Mouse (Mus musculus) midbrain, embryonic 14.5 days (tissue): Measurements from ENCODE around the gene Kansl1. TPM values are rescaled to one million over a fixed set of nuclear protein-coding genes. Genes with fewer than 3 reads are reported as not detected.
"Not testable (repeated sequence)": the region's sequence is repeated elsewhere in the genome, so short reads cannot be mapped to it uniquely, and the experiment has no call there.

ENCODE experiments used
- ATAC-seq: fragments of 200-750 bp; cut with Nextera tagmentation; 2 replicates; pipeline ENCODE4 v1.8.0; 2017; ENCODE audit warnings: moderate number of reproducible peaks, moderate library complexity; ENCODE audit not compliant: low FRiP score, low TSS enrichment
- DNase-seq: peaks from one replicate; pipeline ENCODE4 v3.0.0-alpha.2; 2015
- H3K27ac ChIP-seq: fragments of 300-500 bp; sonication (generic); replicated peaks from 2 replicates; pipeline ENCODE4 v1.5.1; 2014; ENCODE audit warnings: mild to moderate bottlenecking, low read depth, low read length, moderate library complexity
- H3K27me3 ChIP-seq: fragments of 300-500 bp; sonication (generic); 2 replicates; pipeline ENCODE4 v1.6.1; 2014; ENCODE audit warnings: low read length, control low read depth, mixed read lengths; ENCODE audit not compliant: control insufficient read depth, insufficient read depth
- H3K36me3 ChIP-seq: fragments of 300-500 bp; sonication (generic); 2 replicates; pipeline ENCODE4 v1.6.1; 2014; ENCODE audit warnings: low read length, control low read depth; ENCODE audit not compliant: control insufficient read depth, insufficient read depth
- H3K4me1 ChIP-seq: fragments of 300-500 bp; sonication (generic); 2 replicates; pipeline ENCODE4 v1.6.1; 2014; ENCODE audit warnings: mild to moderate bottlenecking, antibody characterized with exemption, low read length, control low read depth; ENCODE audit not compliant: control insufficient read depth, insufficient read depth
- H3K4me2 ChIP-seq: fragments of 300-500 bp; sonication (generic); 2 replicates; pipeline ENCODE4 v1.6.1; 2014; ENCODE audit warnings: mild to moderate bottlenecking, low read length, moderate library complexity
- H3K4me3 ChIP-seq: fragments of 300-500 bp; sonication (generic); replicated peaks from 2 replicates; pipeline ENCODE4 v1.5.1; 2014; ENCODE audit warnings: low read depth, low read length
- H3K9ac ChIP-seq: fragments of 300-500 bp; sonication (generic); replicated peaks from 2 replicates; pipeline ENCODE4 v1.6.1; 2014; ENCODE audit warnings: mild to moderate bottlenecking, low read length, moderate library complexity
- H3K9me3 ChIP-seq: fragments of 300-500 bp; sonication (generic); 2 replicates; pipeline ENCODE4 v1.6.1; 2016; ENCODE audit warnings: low read length, control low read depth, mixed read lengths; ENCODE audit not compliant: control insufficient read depth
- WGBS: fragments of 180-500 bp; shearing (Covaris S2); extraction: QIAGEN DNeasy Blood & Tissue Kit; methylation state at CpG from one replicate; pipeline ENCODE4 v1.1.7; 2014; 5-methylcytosine and 5-hydroxymethylcytosine counted together
- polyA plus RNA-seq: library from polyadenylated mRNA; unstranded; fragments of >200 nt; fragmentation: Nextera tagmentation; extraction: Ambion mirVana; gene quantifications from 2 replicates; pipeline ENCODE4 v1.2.1, GENCODE M21; 2014

The Kansl1 gene
- polyA plus RNA-seq, 1 experiment from 2014 or later: 39.2 TPM

DNA sequence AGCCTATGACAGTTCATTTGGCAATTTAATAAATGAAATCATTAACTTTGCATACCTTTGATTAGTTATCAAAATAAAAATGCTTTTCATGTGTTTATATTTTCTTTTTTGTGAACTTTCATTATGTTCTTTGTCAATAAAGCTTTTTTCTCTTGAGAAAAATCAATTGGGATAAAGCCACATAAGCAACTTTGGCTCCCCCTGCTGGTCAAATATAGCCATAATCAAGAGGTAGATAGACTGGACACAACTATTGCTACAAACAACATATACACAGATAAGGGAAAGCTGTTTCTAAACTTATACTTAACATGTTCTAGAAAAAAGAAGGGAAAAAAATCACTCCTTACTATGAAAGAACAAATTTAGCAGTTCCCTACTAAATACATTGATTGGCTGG is 7.1 kb downstream of the Kansl1 start:
- Histone ChIP-seq H3K4me2 (no peak overlapping the region), H3K4me3 (no peak overlapping the region), H3K9me3 (no peaks in the 10 kb centered on the region), H3K4me1 (0 out of 2 replicates have a peak, but pooled peaks cover 3% of the 10 kb centered on the region), H3K27ac (no peak overlapping the region), H3K36me3 (peaks cover 16% of the 10 kb centered on the region; the same call in 1 of the 2 replicates), H3K27me3 (no peaks in the 10 kb centered on the region), H3K9ac (no peak overlapping the region)
- DNase-seq: peak; percentile 92
- ATAC-seq: no peak

DNA sequence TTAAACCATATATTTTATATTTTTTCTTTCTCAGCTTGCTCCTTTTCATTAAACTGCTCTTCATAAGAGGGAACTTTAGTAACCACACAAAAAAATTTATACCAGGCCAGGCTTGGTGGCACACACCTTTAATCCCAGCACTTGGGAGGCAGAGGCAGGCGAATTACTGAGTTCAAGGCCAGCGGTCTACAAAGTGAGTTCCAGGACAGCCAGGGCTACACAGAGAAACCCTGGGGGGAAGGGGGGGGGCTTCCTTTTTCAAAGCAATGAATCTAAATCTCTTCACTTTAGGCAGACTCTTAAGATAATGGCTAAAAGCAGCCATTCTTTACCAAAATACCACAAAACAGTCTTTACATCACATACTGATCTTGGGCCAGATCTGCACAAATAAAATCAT is 9.0 kb downstream of the Kansl1 start:
- Histone ChIP-seq H3K4me2 (no peak overlapping the region), H3K4me1 (no peaks in the 10 kb centered on the region), H3K27ac (no peak overlapping the region), H3K4me3 (no peak overlapping the region), H3K36me3 (peaks cover 16% of the 10 kb centered on the region; the same call in 1 of the 2 replicates), H3K9me3 (no peaks in the 10 kb centered on the region), H3K27me3 (no peaks in the 10 kb centered on the region), H3K9ac (no peak overlapping the region)
- no peak for DNase-seq
- ATAC-seq: no peak
- WGBS: 94% methylated on average over 2 of the region's 2 CpGs

DNA sequence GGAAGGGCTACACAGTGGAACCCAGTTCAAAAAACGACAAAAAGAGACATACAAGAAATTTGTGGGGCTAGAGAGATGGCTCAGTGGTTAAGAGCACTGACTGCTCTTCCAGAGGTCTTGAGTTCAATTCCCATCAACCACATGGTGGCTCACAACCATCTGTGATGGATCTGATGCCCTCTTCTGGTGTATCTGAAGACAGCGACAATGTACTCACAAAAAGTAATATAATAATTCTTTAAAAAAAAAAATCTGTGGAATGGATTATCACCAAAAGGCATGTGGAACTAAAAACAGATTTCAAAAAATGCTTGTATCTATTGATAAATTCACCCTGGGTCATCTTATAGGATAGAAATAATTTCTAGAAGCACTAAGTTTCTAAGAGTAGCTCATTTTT is 10.2 kb downstream of the Kansl1 start:
- Histone ChIP-seq H3K4me2 (no peak overlapping the region), H3K4me1 (no peaks in the 10 kb centered on the region), H3K27ac (no peak overlapping the region), H3K4me3 (no peak overlapping the region), H3K9ac (no peak overlapping the region), H3K27me3 (no peaks in the 10 kb centered on the region), H3K36me3 (peaks cover 9% of the 10 kb centered on the region; the same call in 1 of the 2 replicates), H3K9me3 (no peaks in the 10 kb centered on the region)
- ATAC-seq: no peak
- DNase-seq: no peak
- WGBS: 84% methylated on average over 2 of the region's 2 CpGs

DNA sequence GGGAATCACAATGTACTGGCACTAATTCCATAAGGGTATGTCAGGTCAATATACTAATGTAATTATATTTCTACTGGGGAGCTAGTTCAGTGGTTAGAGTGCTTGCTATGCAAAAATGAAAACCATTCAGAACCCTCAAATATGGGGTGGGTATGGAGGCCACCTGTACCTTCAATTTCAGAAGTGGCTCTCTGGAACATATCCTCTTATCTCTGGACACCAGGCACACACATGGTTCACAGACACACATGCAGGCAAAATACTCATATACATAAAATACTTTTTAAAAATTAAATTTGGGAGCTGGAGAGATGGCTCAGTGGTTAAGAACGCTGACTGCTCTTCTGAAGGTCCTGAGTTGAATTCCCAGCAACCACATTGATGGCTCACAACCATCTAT is 16.0 kb downstream of the Kansl1 start:
- Histone ChIP-seq H3K4me3 (no peak overlapping the region), H3K27me3 (no peaks in the 10 kb centered on the region), H3K27ac (no peak overlapping the region), H3K9ac (no peak overlapping the region), H3K4me1 (no peaks in the 10 kb centered on the region), H3K36me3 (no peaks in the 10 kb centered on the region), H3K9me3 (0 out of 2 replicates have a peak, but pooled peaks cover 3% of the 10 kb centered on the region), H3K4me2 (no peak overlapping the region)
- WGBS: 93% methylated on average over 1 of the region's 1 CpGs
- DNase-seq: no peak
- ATAC-seq: no peak

DNA sequence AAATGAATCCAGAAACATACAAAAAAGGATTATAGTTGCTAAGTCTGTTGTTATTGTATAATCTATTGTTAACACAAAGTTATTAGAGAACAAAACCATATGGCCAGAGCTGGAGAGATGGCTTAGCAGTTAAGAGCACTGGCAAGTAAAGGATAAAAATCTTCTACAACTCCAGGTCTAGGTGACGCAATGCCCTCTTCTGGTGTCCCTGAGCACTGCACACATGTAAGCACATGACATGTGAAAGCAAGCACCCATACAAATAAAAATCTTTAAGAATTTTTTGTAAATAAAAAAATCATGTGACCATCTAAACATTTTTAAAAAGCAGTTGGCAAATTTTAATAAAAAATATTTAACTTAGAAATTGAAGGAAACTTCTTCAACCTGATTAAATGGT is 17.4 kb downstream of the Kansl1 start:
- H3K9me3 ChIP-seq: 0 out of 2 replicates have a peak, but pooled peaks cover 3% of the 10 kb centered on the region
- no peak overlapping the region for H3K9ac ChIP-seq
- H3K36me3 ChIP-seq: no peaks in the 10 kb centered on the region
- no peaks in the 10 kb centered on the region for H3K4me1 ChIP-seq
- no peak overlapping the region for H3K4me2 ChIP-seq
- H3K4me3 ChIP-seq: no peak overlapping the region
- ATAC-seq: no peak
- no peak overlapping the region for H3K27ac ChIP-seq
- DNase-seq: no peak
- 96% methylated on average over 1 of the region's 1 CpGs for WGBS
- no peaks in the 10 kb centered on the region for H3K27me3 ChIP-seq

DNA sequence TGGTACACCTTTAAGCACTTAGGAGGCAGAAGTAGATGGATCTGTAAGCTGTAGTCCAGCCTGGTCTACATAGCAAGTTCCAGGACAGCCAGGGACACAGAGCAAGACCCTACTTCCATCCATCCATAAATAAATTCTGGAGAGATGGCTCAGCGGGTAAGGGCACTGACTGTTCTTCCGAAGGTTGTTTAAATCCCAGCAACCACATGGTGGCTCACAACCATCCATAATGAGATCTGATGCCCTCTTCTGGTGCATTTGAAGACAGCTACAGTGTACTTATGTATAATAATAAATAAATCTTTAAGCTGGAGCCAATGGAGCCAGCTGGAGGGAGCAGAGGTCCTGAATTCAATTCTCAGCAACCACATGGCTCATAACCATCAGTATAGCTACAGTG is 20.2 kb downstream of the Kansl1 start:
- not testable (repeated sequence) for H3K9me3 ChIP-seq, DNase-seq, H3K27ac ChIP-seq, H3K4me3 ChIP-seq, H3K4me2 ChIP-seq, ATAC-seq, H3K36me3 ChIP-seq, H3K27me3 ChIP-seq, H3K4me1 ChIP-seq, H3K9ac ChIP-seq
- WGBS: 51% methylated on average over 2 of the region's 2 CpGs

DNA sequence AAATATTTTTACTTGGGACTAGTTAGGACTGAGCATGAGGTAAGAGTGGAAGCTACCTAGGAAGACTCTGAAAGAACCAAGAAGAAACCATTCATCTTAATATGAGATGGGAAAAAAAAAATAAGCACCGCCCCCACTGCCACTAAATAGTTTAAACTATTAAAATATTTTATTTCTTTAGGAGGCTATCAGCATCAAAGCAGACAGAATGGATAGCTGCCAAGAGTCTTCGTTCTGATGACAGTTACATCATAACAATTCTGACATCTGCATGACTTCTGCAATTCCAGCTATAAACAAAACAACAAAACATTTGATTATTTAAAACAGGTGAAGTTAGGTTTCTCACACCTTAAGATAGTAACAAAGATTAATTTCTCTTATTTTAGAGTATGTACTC is 23.1 kb downstream of the Kansl1 start:
- 0 out of 2 replicates have a peak, but pooled peaks cover 3% of the 10 kb centered on the region for H3K9me3 ChIP-seq
- H3K36me3 ChIP-seq: no peaks in the 10 kb centered on the region
- no peak overlapping the region for H3K27ac ChIP-seq
- DNase-seq (no peak), ATAC-seq (no peak)
- no peak overlapping the region for H3K4me2 ChIP-seq
- no peak overlapping the region for H3K9ac ChIP-seq
- WGBS: 94% methylated on average over 2 of the region's 2 CpGs
- peaks cover 6% of the 10 kb centered on the region; the same call in 1 of the 2 replicates for H3K4me1 ChIP-seq
- H3K4me3 ChIP-seq: no peak overlapping the region
- H3K27me3 ChIP-seq: no peaks in the 10 kb centered on the region

DNA sequence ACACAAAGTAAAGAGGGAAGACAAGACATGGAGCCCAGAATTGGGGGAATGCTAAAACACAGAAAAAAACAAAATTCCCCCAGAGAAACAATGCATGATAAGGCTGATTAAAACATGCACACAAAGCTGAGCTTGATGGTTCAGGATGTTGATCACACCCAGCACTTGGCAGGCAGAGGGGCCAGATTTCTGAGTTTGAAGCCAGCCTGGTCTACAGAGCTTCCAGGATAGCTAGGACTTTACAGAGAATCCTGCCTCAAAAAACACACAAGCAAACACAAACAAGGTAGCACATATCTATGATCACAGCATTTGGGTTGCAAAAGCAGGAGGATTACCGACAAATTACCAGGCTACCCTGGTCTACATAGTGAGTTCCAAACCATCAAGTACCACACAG is 23.6 kb downstream of the Kansl1 start:
- no peak overlapping the region for H3K4me3 ChIP-seq
- no peaks in the 10 kb centered on the region for H3K36me3 ChIP-seq
- peaks cover 6% of the 10 kb centered on the region; the same call in 1 of the 2 replicates for H3K4me1 ChIP-seq
- H3K4me2 ChIP-seq: no peak overlapping the region
- DNase-seq (no peak), ATAC-seq (no peak)
- no peaks in the 10 kb centered on the region for H3K27me3 ChIP-seq
- H3K9ac ChIP-seq: no peak overlapping the region
- 0 out of 2 replicates have a peak, but pooled peaks cover 3% of the 10 kb centered on the region for H3K9me3 ChIP-seq
- H3K27ac ChIP-seq: no peak overlapping the region
- 95% methylated on average over 1 of the region's 1 CpGs for WGBS

DNA sequence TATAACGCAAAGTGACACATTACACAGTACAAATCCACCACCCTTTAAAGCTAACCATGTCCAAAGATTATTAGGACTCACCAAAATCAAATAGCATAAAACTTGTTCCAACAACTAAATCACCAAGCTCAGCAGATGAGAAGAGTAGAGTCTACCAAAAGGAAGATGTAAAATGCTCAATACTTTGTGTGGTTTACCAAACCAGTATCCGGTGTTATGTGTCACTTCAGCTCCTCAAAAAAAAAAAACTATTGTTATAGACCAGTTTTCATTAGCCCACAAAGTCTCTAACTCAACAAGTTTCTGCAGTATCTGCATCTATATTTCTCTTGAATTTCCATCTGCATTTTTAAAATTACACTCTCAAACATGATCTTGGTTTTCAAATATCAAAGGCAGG is 25.3 kb downstream of the Kansl1 start:
- no peaks in the 10 kb centered on the region for H3K36me3 ChIP-seq
- WGBS: 48% methylated on average over 2 of the region's 2 CpGs
- no peaks in the 10 kb centered on the region for H3K27me3 ChIP-seq
- H3K9ac ChIP-seq: no peak overlapping the region; the same call in 1 of the 2 replicates
- peaks cover 18% of the 10 kb centered on the region for H3K4me1 ChIP-seq
- peak overlapping the region; percentile 82 for H3K4me2 ChIP-seq
- peak overlapping the region; percentile 81 for H3K4me3 ChIP-seq
- H3K27ac ChIP-seq: no peak overlapping the region
- ATAC-seq: no peak
- H3K9me3 ChIP-seq: no peaks in the 10 kb centered on the region
- DNase-seq: no peak
